Mouse (Mus musculus): ENCODE measurements around the gene Spsb1. TPM values are rescaled to one million over a fixed set of nuclear protein-coding genes. Genes with fewer than 3 reads are reported as not detected.
A peak's percentile ranks its signal among the peaks of the same experiment; 100 is the strongest.

Spsb1 gene
- polyA plus RNA-seq, 1 experiment from 2014 or later: 7.5 TPM

GRCm38 (mm10) chr4:149875986-149876501, 78.8 kb downstream of the Spsb1 start:
- Histone ChIP-seq H3K27me3 (ENCODE audit: control insufficient read depth, insufficient read depth, low read length) (no peaks in the 10 kb centered on the region), H3K9ac (ENCODE audit: low read length) (no peak overlapping the region), H3K4me3 (ENCODE audit: low read depth, low read length) (no peak overlapping the region), H3K36me3 (ENCODE audit: control insufficient read depth, insufficient read depth, low read length) (no peaks in the 10 kb centered on the region), H3K27ac (ENCODE audit: low read depth, low read length) (no peak overlapping the region), H3K9me3 (ENCODE audit: control insufficient read depth, low read length) (no peaks in the 10 kb centered on the region), H3K4me2 (ENCODE audit: low read depth, low read length, severe bottlenecking) (no peak overlapping the region), H3K4me1 (replicated peaks; ENCODE audit: control insufficient read depth, insufficient read depth, low read length) (no peaks in the 10 kb centered on the region; the same call in 1 of the 2 replicates)
- WGBS: 61% methylated on average over 8 of the region's 8 CpGs
- peak; percentile 67 for DNase-seq (ENCODE audit: low spot score)
- peak; percentile 60; the same call in 1 of the 2 replicates for ATAC-seq (replicated peaks; ENCODE audit: low FRiP score)

- Histone ChIP-seq H3K27me3 (ENCODE audit: control insufficient read depth, insufficient read depth, low read length) (no peaks in the 10 kb centered on the region), H3K9me3 (ENCODE audit: control insufficient read depth, low read length) (no peaks in the 10 kb centered on the region), H3K4me3 (ENCODE audit: low read depth, low read length) (no peak overlapping the region), H3K9ac (ENCODE audit: low read length) (no peak overlapping the region), H3K36me3 (ENCODE audit: control insufficient read depth, insufficient read depth, low read length) (no peaks in the 10 kb centered on the region), H3K4me1 (replicated peaks; ENCODE audit: control insufficient read depth, insufficient read depth, low read length) (no peaks in the 10 kb centered on the region; the same call in 1 of the 2 replicates), H3K4me2 (ENCODE audit: low read depth, low read length, severe bottlenecking) (no peak overlapping the region), H3K27ac (ENCODE audit: low read depth, low read length) (no peak overlapping the region)
- 49% methylated on average over 6 of the region's 6 CpGs for WGBS
- ATAC-seq (replicated peaks; ENCODE audit: low FRiP score) (no peak), DNase-seq (ENCODE audit: low spot score) (no peak)
Measured at GRCm38 (mm10) chr4:149875296-149875695, 79.5 kb downstream of the Spsb1 start.

GRCm38 (mm10) chr4:149872236-149872635, 82.6 kb downstream of the Spsb1 start:
- Histone ChIP-seq H3K36me3 (ENCODE audit: control insufficient read depth, insufficient read depth, low read length) (no peaks in the 10 kb centered on the region), H3K4me3 (ENCODE audit: low read depth, low read length) (no peak overlapping the region), H3K9me3 (ENCODE audit: control insufficient read depth, low read length) (no peaks in the 10 kb centered on the region), H3K4me1 (replicated peaks; ENCODE audit: control insufficient read depth, insufficient read depth, low read length) (no peaks in the 10 kb centered on the region; the same call in 1 of the 2 replicates), H3K27me3 (ENCODE audit: control insufficient read depth, insufficient read depth, low read length) (no peaks in the 10 kb centered on the region), H3K27ac (ENCODE audit: low read depth, low read length) (no peak overlapping the region), H3K9ac (ENCODE audit: low read length) (no peak overlapping the region), H3K4me2 (ENCODE audit: low read depth, low read length, severe bottlenecking) (no peak overlapping the region)
- DNase-seq (ENCODE audit: low spot score) (no peak), ATAC-seq (replicated peaks; ENCODE audit: low FRiP score) (no peak)
- WGBS: 73% methylated on average over 6 of the region's 6 CpGs

GRCm38 (mm10) chr4:149871582-149871981, 83.3 kb downstream of the Spsb1 start:
- Histone ChIP-seq H3K27me3 (ENCODE audit: control insufficient read depth, insufficient read depth, low read length) (no peaks in the 10 kb centered on the region), H3K9me3 (ENCODE audit: control insufficient read depth, low read length) (no peaks in the 10 kb centered on the region), H3K36me3 (ENCODE audit: control insufficient read depth, insufficient read depth, low read length) (no peaks in the 10 kb centered on the region), H3K27ac (ENCODE audit: low read depth, low read length) (no peak overlapping the region), H3K4me3 (ENCODE audit: low read depth, low read length) (no peak overlapping the region), H3K9ac (ENCODE audit: low read length) (no peak overlapping the region), H3K4me2 (ENCODE audit: low read depth, low read length, severe bottlenecking) (no peak overlapping the region), H3K4me1 (replicated peaks; ENCODE audit: control insufficient read depth, insufficient read depth, low read length) (no peaks in the 10 kb centered on the region; the same call in 1 of the 2 replicates)
- 84% methylated on average over 7 of the region's 7 CpGs for WGBS
- ATAC-seq (replicated peaks; ENCODE audit: low FRiP score): no peak
- DNase-seq (ENCODE audit: low spot score): no peak

- H3K36me3 ChIP-seq (ENCODE audit: control insufficient read depth, insufficient read depth, low read length): no peaks in the 10 kb centered on the region
- ATAC-seq (replicated peaks; ENCODE audit: low FRiP score) (no peak), DNase-seq (ENCODE audit: low spot score) (no peak)
- no peak overlapping the region for H3K27ac ChIP-seq (ENCODE audit: low read depth, low read length)
- no peak overlapping the region for H3K4me3 ChIP-seq (ENCODE audit: low read depth, low read length)
- H3K4me2 ChIP-seq (ENCODE audit: low read depth, low read length, severe bottlenecking): no peak overlapping the region
- H3K27me3 ChIP-seq (ENCODE audit: control insufficient read depth, insufficient read depth, low read length): no peaks in the 10 kb centered on the region
- 78% methylated on average over 11 of the region's 11 CpGs for WGBS
- no peaks in the 10 kb centered on the region; the same call in 1 of the 2 replicates for H3K4me1 ChIP-seq (replicated peaks; ENCODE audit: control insufficient read depth, insufficient read depth, low read length)
- no peaks in the 10 kb centered on the region for H3K9me3 ChIP-seq (ENCODE audit: control insufficient read depth, low read length)
- H3K9ac ChIP-seq (ENCODE audit: low read length): no peak overlapping the region
Measured at GRCm38 (mm10) chr4:149871014-149871413, 83.8 kb downstream of the Spsb1 start.

- no peaks in the 10 kb centered on the region for H3K27me3 ChIP-seq (ENCODE audit: control insufficient read depth, insufficient read depth, low read length)
- H3K9me3 ChIP-seq (ENCODE audit: control insufficient read depth, low read length): no peaks in the 10 kb centered on the region
- no peak overlapping the region for H3K9ac ChIP-seq (ENCODE audit: low read length)
- no peak overlapping the region for H3K27ac ChIP-seq (ENCODE audit: low read depth, low read length)
- ATAC-seq (replicated peaks; ENCODE audit: low FRiP score) (no peak), DNase-seq (ENCODE audit: low spot score) (no peak)
- H3K4me2 ChIP-seq (ENCODE audit: low read depth, low read length, severe bottlenecking): no peak overlapping the region
- no peaks in the 10 kb centered on the region for H3K36me3 ChIP-seq (ENCODE audit: control insufficient read depth, insufficient read depth, low read length)
- no peaks in the 10 kb centered on the region; the same call in 1 of the 2 replicates for H3K4me1 ChIP-seq (replicated peaks; ENCODE audit: control insufficient read depth, insufficient read depth, low read length)
- no peak overlapping the region for H3K4me3 ChIP-seq (ENCODE audit: low read depth, low read length)
Measured at GRCm38 (mm10) chr4:149870412-149870811, 84.4 kb downstream of the Spsb1 start.

- H3K9me3 ChIP-seq (ENCODE audit: control insufficient read depth, low read length): no peaks in the 10 kb centered on the region
- 84% methylated on average over 14 of the region's 14 CpGs for WGBS
- ATAC-seq (replicated peaks; ENCODE audit: low FRiP score): no peak
- H3K27me3 ChIP-seq (ENCODE audit: control insufficient read depth, insufficient read depth, low read length): no peaks in the 10 kb centered on the region
- DNase-seq (ENCODE audit: low spot score): no peak
- H3K4me2 ChIP-seq (ENCODE audit: low read depth, low read length, severe bottlenecking): no peak overlapping the region
- no peak overlapping the region for H3K9ac ChIP-seq (ENCODE audit: low read length)
- no peak overlapping the region for H3K4me3 ChIP-seq (ENCODE audit: low read depth, low read length)
- no peaks in the 10 kb centered on the region for H3K4me1 ChIP-seq (replicated peaks; ENCODE audit: control insufficient read depth, insufficient read depth, low read length)
- H3K36me3 ChIP-seq (ENCODE audit: control insufficient read depth, insufficient read depth, low read length): no peaks in the 10 kb centered on the region
- H3K27ac ChIP-seq (ENCODE audit: low read depth, low read length): no peak overlapping the region
Measured at GRCm38 (mm10) chr4:149868725-149869124, 86.1 kb downstream of the Spsb1 start.

- no peak overlapping the region for H3K4me2 ChIP-seq (ENCODE audit: low read depth, low read length, severe bottlenecking)
- H3K9ac ChIP-seq (ENCODE audit: low read length): no peak overlapping the region
- no peaks in the 10 kb centered on the region for H3K36me3 ChIP-seq (ENCODE audit: control insufficient read depth, insufficient read depth, low read length)
- H3K9me3 ChIP-seq (ENCODE audit: control insufficient read depth, low read length): no peaks in the 10 kb centered on the region
- H3K4me3 ChIP-seq (ENCODE audit: low read depth, low read length): no peak overlapping the region
- H3K27me3 ChIP-seq (ENCODE audit: control insufficient read depth, insufficient read depth, low read length): no peaks in the 10 kb centered on the region
- no peak overlapping the region for H3K27ac ChIP-seq (ENCODE audit: low read depth, low read length)
- no peak for DNase-seq (ENCODE audit: low spot score)
- ATAC-seq (replicated peaks; ENCODE audit: low FRiP score): no peak
- no peaks in the 10 kb centered on the region for H3K4me1 ChIP-seq (replicated peaks; ENCODE audit: control insufficient read depth, insufficient read depth, low read length)
- WGBS: 75% methylated on average over 9 of the region's 9 CpGs
Measured at GRCm38 (mm10) chr4:149868009-149868408, 86.8 kb downstream of the Spsb1 start.

- H3K27ac ChIP-seq (ENCODE audit: low read depth, low read length): no peak overlapping the region
- ATAC-seq (replicated peaks; ENCODE audit: low FRiP score): no peak
- WGBS: 65% methylated on average over 4 of the region's 4 CpGs
- no peaks in the 10 kb centered on the region for H3K9me3 ChIP-seq (ENCODE audit: control insufficient read depth, low read length)
- no peak for DNase-seq (ENCODE audit: low spot score)
- no peaks in the 10 kb centered on the region for H3K36me3 ChIP-seq (ENCODE audit: control insufficient read depth, insufficient read depth, low read length)
- H3K27me3 ChIP-seq (ENCODE audit: control insufficient read depth, insufficient read depth, low read length): no peaks in the 10 kb centered on the region
- no peak overlapping the region for H3K9ac ChIP-seq (ENCODE audit: low read length)
- H3K4me3 ChIP-seq (ENCODE audit: low read depth, low read length): no peak overlapping the region
- H3K4me2 ChIP-seq (ENCODE audit: low read depth, low read length, severe bottlenecking): no peak overlapping the region
- H3K4me1 ChIP-seq (replicated peaks; ENCODE audit: control insufficient read depth, insufficient read depth, low read length): no peaks in the 10 kb centered on the region
Measured at GRCm38 (mm10) chr4:149867351-149867750, 87.5 kb downstream of the Spsb1 start.
